9 mouse cellular contexts compared by ENCODE assay signal in genomic region chr10:81402227-81402765, GRCm38 (mm10). TPM values are rescaled to one million over a fixed set of nuclear protein-coding genes. Genes with fewer than 3 reads are reported as not detected.
DNase-seq lines count a peak whose midpoint lies in the region; ATAC-seq lines count a peak whose summit lies in the region.
"Had no signal": no experiment of that assay in that cellular context is flagged by ENCODE, and none has a peak within 500 bp of the region (broad histone marks: within the 10 kb centered on the region; RNA-seq: fewer than 3 reads in every experiment).

No protein-coding gene starts in this region.

- H3K27me3 ChIP-seq in kidney, embryonic 14.5 days (ENCODE audit: control insufficient read depth, insufficient read depth, low read length): 0 out of 2 replicates have a peak, but pooled peaks cover 5% of the 10 kb centered on the region
- H3K27me3 ChIP-seq in embryonic facial prominence, embryonic 10.5 days (replicated peaks; ENCODE audit: low read depth, poor library complexity, severe bottlenecking): peaks cover 94% of the 10 kb centered on the region
- 0 out of 2 replicates have a peak, but pooled peaks cover 3% of the 10 kb centered on the region for H3K27me3 ChIP-seq in hindbrain, embryonic 14.5 days (ENCODE audit: control insufficient read depth, insufficient read depth, low read length)
- H3K27me3 ChIP-seq in midbrain, embryonic 14.5 days (ENCODE audit: control insufficient read depth, insufficient read depth, low read length): peaks cover 8% of the 10 kb centered on the region; the same call in 1 of the 2 replicates

- peak overlapping the region; percentile 94 for H3K27ac ChIP-seq in kidney, embryonic 14.5 days (ENCODE audit: low read depth, low read length)
- peak overlapping the region; percentile 92 for H3K27ac ChIP-seq in embryonic facial prominence, embryonic 10.5 days (replicated peaks)
- peak overlapping the region; percentile 74 for H3K27ac ChIP-seq in hindbrain, embryonic 14.5 days
- peak overlapping the region; percentile 80 for H3K27ac ChIP-seq in midbrain, embryonic 14.5 days (replicated peaks; ENCODE audit: low read depth, low read length)

- H3K4me2 ChIP-seq in kidney, embryonic 14.5 days (replicated peaks; ENCODE audit: low read depth, low read length): peak overlapping the region; percentile 37
- H3K4me2 ChIP-seq in hindbrain, embryonic 14.5 days (replicated peaks): 0 out of 2 replicates have a peak overlapping the region, but pooled peaks have one; percentile 15
- H3K4me2 ChIP-seq in midbrain, embryonic 14.5 days (ENCODE audit: low read length): peak overlapping the region; percentile 24

- no peaks in the 10 kb centered on the region for H3K9me3 ChIP-seq in kidney, embryonic 14.5 days (ENCODE audit: control insufficient read depth, low read length)
- H3K9me3 ChIP-seq in embryonic facial prominence, embryonic 10.5 days: no peaks in the 10 kb centered on the region
- no peaks in the 10 kb centered on the region for H3K9me3 ChIP-seq in hindbrain, embryonic 14.5 days (ENCODE audit: control insufficient read depth, low read length)
- H3K9me3 ChIP-seq in midbrain, embryonic 14.5 days (ENCODE audit: control insufficient read depth, low read length): no peaks in the 10 kb centered on the region

- peak; percentile 4; the same call in 1 of the 2 replicates for ATAC-seq in kidney, embryonic 14.5 days (ENCODE audit: low FRiP score, low TSS enrichment)
- peak; percentile 3; the same call in 1 of the 2 replicates for ATAC-seq in hindbrain, embryonic 14.5 days (ENCODE audit: low FRiP score)
- 0 out of 2 replicates have a peak, but pooled peaks have one; percentile 1 for ATAC-seq in midbrain, embryonic 14.5 days (ENCODE audit: low FRiP score, low TSS enrichment)

- 16% methylated on average over 7 of the region's 7 CpGs for WGBS in kidney, embryonic 14.5 days
- WGBS in embryonic facial prominence, embryonic 10.5 days: 18% methylated on average over 7 of the region's 7 CpGs
- 9% methylated on average over 7 of the region's 7 CpGs for WGBS in hindbrain, embryonic 14.5 days
- 11% methylated on average over 7 of the region's 7 CpGs for WGBS in midbrain, embryonic 14.5 days

- peaks cover 40% of the 10 kb centered on the region for H3K4me1 ChIP-seq in kidney, embryonic 14.5 days (ENCODE audit: control insufficient read depth, insufficient read depth, low read length)
- peaks cover 79% of the 10 kb centered on the region for H3K4me1 ChIP-seq in embryonic facial prominence, embryonic 10.5 days
- H3K4me1 ChIP-seq in hindbrain, embryonic 14.5 days (replicated peaks; ENCODE audit: control insufficient read depth, insufficient read depth, low read length): peaks cover 39% of the 10 kb centered on the region
- peaks cover 38% of the 10 kb centered on the region for H3K4me1 ChIP-seq in midbrain, embryonic 14.5 days (ENCODE audit: control insufficient read depth, insufficient read depth, low read length)

- DNase-seq in kidney, adult 18-20 months: no peak
- DNase-seq in embryonic facial prominence, embryonic 10.5 days (ENCODE audit: low spot score): no peak
- no peak for DNase-seq in hindbrain, embryonic 14.5 days (ENCODE audit: low spot score)
- no peak for DNase-seq in midbrain, embryonic 14.5 days
- no peak for DNase-seq in adipocyte (ENCODE audit: low spot score)
- no peak for DNase-seq in ovary, postnatal 14 days (ENCODE audit: low spot score)
- no peak for DNase-seq in testis, postnatal 10 days (ENCODE audit: low spot score)

- H3K4me3 ChIP-seq in kidney, embryonic 14.5 days (ENCODE audit: low read length): no peak overlapping the region
- peak overlapping the region; percentile 42 for H3K4me3 ChIP-seq in embryonic facial prominence, embryonic 10.5 days
- H3K4me3 ChIP-seq in hindbrain, embryonic 14.5 days (replicated peaks; ENCODE audit: low read length): no peak overlapping the region
- no peak overlapping the region for H3K4me3 ChIP-seq in midbrain, embryonic 14.5 days (replicated peaks; ENCODE audit: low read depth, low read length)
- H3K4me3 ChIP-seq: erythroblast, embryonic 14.5 days had no signal

- peaks cover 57% of the 10 kb centered on the region for H3K36me3 ChIP-seq in kidney, embryonic 14.5 days (ENCODE audit: control insufficient read depth, insufficient read depth, low read length)
- H3K36me3 ChIP-seq in embryonic facial prominence, embryonic 10.5 days (replicated peaks): peaks cover 29% of the 10 kb centered on the region
- peaks cover 80% of the 10 kb centered on the region for H3K36me3 ChIP-seq in hindbrain, embryonic 14.5 days (replicated peaks; ENCODE audit: control insufficient read depth, insufficient read depth)
- peaks cover 39% of the 10 kb centered on the region for H3K36me3 ChIP-seq in midbrain, embryonic 14.5 days (ENCODE audit: control insufficient read depth, insufficient read depth, low read length)

- peak overlapping the region; percentile 29; the same call in 1 of the 2 replicates for H3K9ac ChIP-seq in kidney, embryonic 14.5 days (ENCODE audit: low read depth, low read length)
- no peak overlapping the region for H3K9ac ChIP-seq in hindbrain, embryonic 14.5 days
- peak overlapping the region; percentile 26; the same call in 1 of the 2 replicates for H3K9ac ChIP-seq in midbrain, embryonic 14.5 days (replicated peaks; ENCODE audit: low read length)

RNA-seq across cellular contexts. Expression of gene Smim24, which starts 9.4 kb away (rescaled TPM):
- polyA plus RNA-seq in kidney, embryonic 14.5 days (2014; fragmentation: Nextera tagmentation; extraction: Ambion mirVana): 14.9 and 16.4 TPM in 2 replicates
- polyA plus RNA-seq in embryonic facial prominence, embryonic 10.5 days (2016; fragmentation: Nextera tagmentation; extraction: Ambion mirVana): 2.0 and 2.8 TPM in 2 replicates
- 0.84 and 1.3 TPM in 2 replicates for polyA plus RNA-seq in hindbrain, embryonic 14.5 days (2014; fragmentation: Nextera tagmentation; extraction: Ambion mirVana)
- 1.0 and 1.2 TPM in 2 replicates for polyA plus RNA-seq in midbrain, embryonic 14.5 days (2014; fragmentation: Nextera tagmentation; extraction: Ambion mirVana)
- polyA plus RNA-seq: erythroblast, embryonic 14.5 days had no signal

RNA-seq across cellular contexts. Expression of gene Gm48552, which starts 13.5 kb away (rescaled TPM):
- 0.61 and 1.5 TPM in 2 replicates for polyA plus RNA-seq in kidney, embryonic 14.5 days (2014; fragmentation: Nextera tagmentation; extraction: Ambion mirVana)
- polyA plus RNA-seq in embryonic facial prominence, embryonic 10.5 days (2016; fragmentation: Nextera tagmentation; extraction: Ambion mirVana): 1.8 and 3.1 TPM in 2 replicates
- polyA plus RNA-seq in hindbrain, embryonic 14.5 days (2014; fragmentation: Nextera tagmentation; extraction: Ambion mirVana): 1.9 and 2.2 TPM in 2 replicates
- 1.3 and 2.9 TPM in 2 replicates for polyA plus RNA-seq in midbrain, embryonic 14.5 days (2014; fragmentation: Nextera tagmentation; extraction: Ambion mirVana)

RNA-seq across cellular contexts. Expression of gene Gm48551, which starts 18.0 kb away (rescaled TPM):
- 3.5 and 3.8 TPM in 2 replicates for polyA plus RNA-seq in kidney, embryonic 14.5 days (2014; fragmentation: Nextera tagmentation; extraction: Ambion mirVana)
- 2.7 TPM in 2 replicates for polyA plus RNA-seq in embryonic facial prominence, embryonic 10.5 days (2016; fragmentation: Nextera tagmentation; extraction: Ambion mirVana)
- 5.5 and 5.7 TPM in 2 replicates for polyA plus RNA-seq in hindbrain, embryonic 14.5 days (2014; fragmentation: Nextera tagmentation; extraction: Ambion mirVana)
- polyA plus RNA-seq in midbrain, embryonic 14.5 days (2014; fragmentation: Nextera tagmentation; extraction: Ambion mirVana): 4.5 and 8.2 TPM in 2 replicates

RNA-seq across cellular contexts. Expression of gene Dohh, which starts 18.1 kb away (rescaled TPM):
- polyA plus RNA-seq in kidney, embryonic 14.5 days (2014; fragmentation: Nextera tagmentation; extraction: Ambion mirVana): 59.2 and 73.9 TPM in 2 replicates
- 105 and 109 TPM in 2 replicates for polyA plus RNA-seq in embryonic facial prominence, embryonic 10.5 days (2016; fragmentation: Nextera tagmentation; extraction: Ambion mirVana)
- polyA plus RNA-seq in hindbrain, embryonic 14.5 days (2014; fragmentation: Nextera tagmentation; extraction: Ambion mirVana): 68.9 TPM in 2 replicates
- polyA plus RNA-seq in midbrain, embryonic 14.5 days (2014; fragmentation: Nextera tagmentation; extraction: Ambion mirVana): 59.5 and 79.6 TPM in 2 replicates

RNA-seq across cellular contexts. Expression of gene Fzr1, which starts 24.0 kb away (rescaled TPM):
- 101 and 108 TPM in 2 replicates for polyA plus RNA-seq in kidney, embryonic 14.5 days (2014; fragmentation: Nextera tagmentation; extraction: Ambion mirVana)
- 134 and 142 TPM in 2 replicates for polyA plus RNA-seq in embryonic facial prominence, embryonic 10.5 days (2016; fragmentation: Nextera tagmentation; extraction: Ambion mirVana)
- polyA plus RNA-seq in hindbrain, embryonic 14.5 days (2014; fragmentation: Nextera tagmentation; extraction: Ambion mirVana): 119 and 125 TPM in 2 replicates
- 122 and 146 TPM in 2 replicates for polyA plus RNA-seq in midbrain, embryonic 14.5 days (2014; fragmentation: Nextera tagmentation; extraction: Ambion mirVana)
